Comparison of ENCODE assay signal across 17 mouse cellular contexts in the genomic region with DNA sequence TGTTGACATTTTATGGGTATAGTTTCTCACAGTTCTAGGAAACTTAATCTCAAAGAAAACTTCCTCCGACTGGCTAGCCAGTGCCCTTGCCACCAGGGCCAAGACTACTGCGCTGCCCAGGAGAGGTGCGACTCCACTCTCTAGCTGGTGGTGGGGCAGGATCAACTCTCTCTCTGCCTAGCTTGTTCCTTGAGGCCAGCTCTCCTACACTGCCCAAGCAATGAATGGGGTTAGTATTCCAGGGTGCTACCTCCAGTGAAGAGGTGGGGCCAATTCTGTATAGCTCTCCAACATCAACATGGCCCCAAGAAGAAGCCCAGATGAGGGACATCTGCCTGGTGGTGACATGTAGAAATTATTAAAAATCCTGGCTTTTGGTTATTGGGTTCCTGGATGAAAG.
"Had no signal": no experiment of that assay in that cellular context is flagged by ENCODE, and none has a peak within 500 bp of the region (broad histone marks: within the 10 kb centered on the region; RNA-seq: fewer than 3 reads in every experiment).

No protein-coding gene starts in this region.

- DNase-seq: retina, postnatal 1 day; right cerebral cortex, adult 18-20 months; right cerebral cortex, postnatal 14 days; right cerebral cortex, postnatal 25 days; right cerebral cortex, postnatal 4 days; spleen, adult 18-20 months; thymus, adult 18-20 months; thymus, adult 2 months; thymus, postnatal 14 days; thymus, postnatal 25 days; thymus, postnatal 36 days; thymus, postnatal 4 days had no signal

- H3K27me3 ChIP-seq: neural tube, embryonic 12.5 days; neural tube, embryonic 13.5 days; neural tube, embryonic 15.5 days; stomach, embryonic 15.5 days had no signal

- H3K9me3 ChIP-seq: neural tube, embryonic 12.5 days; neural tube, embryonic 13.5 days; neural tube, embryonic 15.5 days; stomach, embryonic 15.5 days had no signal

- H3K4me2 ChIP-seq: neural tube, embryonic 12.5 days; neural tube, embryonic 13.5 days; neural tube, embryonic 15.5 days; stomach, embryonic 15.5 days had no signal

- H3K9ac ChIP-seq: neural tube, embryonic 12.5 days; neural tube, embryonic 13.5 days; neural tube, embryonic 15.5 days; stomach, embryonic 15.5 days had no signal

- H3K4me1 ChIP-seq: neural tube, embryonic 12.5 days; neural tube, embryonic 13.5 days; neural tube, embryonic 15.5 days; stomach, embryonic 15.5 days had no signal

- H3K4me3 ChIP-seq: neural tube, embryonic 12.5 days; neural tube, embryonic 13.5 days; neural tube, embryonic 15.5 days; stomach, embryonic 15.5 days had no signal

- H3K27ac ChIP-seq: neural tube, embryonic 12.5 days; neural tube, embryonic 13.5 days; neural tube, embryonic 15.5 days; stomach, embryonic 15.5 days; stomach, postnatal 0 days had no signal

- H3K36me3 ChIP-seq: stomach, embryonic 15.5 days had no signal
